In genomic region chr7:16999650-17000049, GRCm38 (mm10) we compare ENCODE assay signal across 9 mouse cellular contexts. TPM values are rescaled to one million over a fixed set of nuclear protein-coding genes. Genes with fewer than 3 reads are reported as not detected.
DNase-seq lines count a peak whose midpoint lies in the region; ATAC-seq lines count a peak whose summit lies in the region.
"Had no signal": no experiment of that assay in that cellular context is flagged by ENCODE, and none has a peak within 500 bp of the region (broad histone marks: within the 10 kb centered on the region; RNA-seq: fewer than 3 reads in every experiment).

No protein-coding gene starts in this region.

- H3K4me1 ChIP-seq in heart, embryonic 12.5 days (replicated peaks): peaks cover 50% of the 10 kb centered on the region

- H3K27me3 ChIP-seq in heart, embryonic 12.5 days (replicated peaks): no peaks in the 10 kb centered on the region
- H3K27me3 ChIP-seq: lung, embryonic 15.5 days had no signal

- no peak overlapping the region for H3K9ac ChIP-seq in heart, embryonic 12.5 days
- H3K9ac ChIP-seq: lung, embryonic 15.5 days had no signal

- H3K36me3 ChIP-seq in heart, embryonic 12.5 days: peaks cover 81% of the 10 kb centered on the region

- H3K27ac ChIP-seq in heart, embryonic 12.5 days (ENCODE audit: poor library complexity, severe bottlenecking): peak overlapping the region; percentile 11
- H3K27ac ChIP-seq: lung, embryonic 15.5 days had no signal

- 31% methylated on average over 4 of the region's 4 CpGs for WGBS in heart, embryonic 12.5 days

- ATAC-seq in heart, embryonic 12.5 days (ENCODE audit: insufficient number of reproducible peaks, low FRiP score): 0 out of 2 replicates have a peak, but pooled peaks have one; percentile 15

- H3K9me3 ChIP-seq in heart, embryonic 12.5 days (replicated peaks): no peaks in the 10 kb centered on the region
- H3K9me3 ChIP-seq: lung, embryonic 15.5 days had no signal

- DNase-seq in CD8-positive naive resting alpha-beta T cell, adult 2 months (ENCODE audit: low read depth in 2 of 2, low spot score in 2 of 2): peak; percentile 81 to 84
- peak; percentile 93 to 94 for DNase-seq in adrenal gland, adult 18-20 months (ENCODE audit: low spot score in 2 of 2)
- peak; percentile 67 for DNase-seq in embryo, embryonic 11.5 days (ENCODE audit: low read depth, low spot score)
- DNase-seq in layer of hippocampus, adult 9-11 months: peak; percentile 74
- peak; percentile 85 for DNase-seq in lung, postnatal 25 days (ENCODE audit: low spot score)
- peak; percentile 65 for DNase-seq in retina, postnatal 7 days (ENCODE audit: low read depth, low spot score)
- peak; percentile 73 for DNase-seq in urinary bladder, postnatal 10 days (ENCODE audit: low spot score)

- H3K4me2 ChIP-seq in heart, embryonic 12.5 days: no peak overlapping the region
- H3K4me2 ChIP-seq: lung, embryonic 15.5 days had no signal

- H3K4me3 ChIP-seq in heart, embryonic 12.5 days: no peak overlapping the region
- H3K4me3 ChIP-seq: lung, embryonic 15.5 days had no signal

RNA-seq across cellular contexts. Expression of gene Ccdc8, which starts 7.1 kb away (rescaled TPM):
- 10 to 100 TPM; 18.3 TPM for total RNA-seq in adrenal gland, adult 18-20 months (2021)
- polyA plus RNA-seq in heart, embryonic 12.5 days (2016; fragmentation: Nextera tagmentation; extraction: Ambion mirVana): 19.6 and 29.4 TPM in 2 replicates

RNA-seq across cellular contexts. Expression of gene Gm42372, which starts 16.8 kb away (rescaled TPM):
- total RNA-seq in adrenal gland, adult 18-20 months (2021): 1 to 10 TPM; 1.6 to 2.0 TPM
- polyA plus RNA-seq in heart, embryonic 12.5 days (2016; fragmentation: Nextera tagmentation; extraction: Ambion mirVana): 0.14 and 0.15 TPM in 2 replicates

RNA-seq across cellular contexts. Expression of gene Ppp5c, which starts 28.1 kb away (rescaled TPM):
- total RNA-seq in adrenal gland, adult 18-20 months (2021): 10 to 100 TPM; 88.9 to 95.2 TPM
- polyA plus RNA-seq in heart, embryonic 12.5 days (2016; fragmentation: Nextera tagmentation; extraction: Ambion mirVana): 87.3 and 91.9 TPM in 2 replicates

RNA-seq across cellular contexts. Expression of gene Pnmal1, which starts 40.2 kb away (rescaled TPM):
- total RNA-seq in adrenal gland, adult 18-20 months (2021): 1 to 10 TPM; 3.5 to 4.0 TPM
- polyA plus RNA-seq in heart, embryonic 12.5 days (2016; fragmentation: Nextera tagmentation; extraction: Ambion mirVana): 0.14 and 0.28 TPM in 2 replicates

RNA-seq across cellular contexts. Expression of gene Pnmal2, which starts 55.2 kb away (rescaled TPM):
- 10 to 100 TPM; 24.4 to 33.3 TPM for total RNA-seq in adrenal gland, adult 18-20 months (2021)
- 3.5 and 4.2 TPM in 2 replicates for polyA plus RNA-seq in heart, embryonic 12.5 days (2016; fragmentation: Nextera tagmentation; extraction: Ambion mirVana)
